Mouse (Mus musculus) olfactory bulb, adult 2 months (tissue): ENCODE results near the gene RPS10-NUDT3.

ENCODE experiments used
- CTCF ChIP-seq: fragments of 200-500 bp; IDR thresholded peaks from 2 replicates; pipeline ENCODE4 v1.5.1; 2012; ENCODE audit warnings: low read depth, mild to moderate bottlenecking, low read length, moderate library complexity; ENCODE audit not compliant: insufficient read depth
- POLR2A ChIP-seq: fragments of 200-500 bp; IDR thresholded peaks from 2 replicates; pipeline ENCODE4 v1.6.1; 2012; ENCODE audit warnings: mild to moderate bottlenecking, low read depth, low read length, moderate library complexity; ENCODE audit not compliant: insufficient read depth

DNA sequence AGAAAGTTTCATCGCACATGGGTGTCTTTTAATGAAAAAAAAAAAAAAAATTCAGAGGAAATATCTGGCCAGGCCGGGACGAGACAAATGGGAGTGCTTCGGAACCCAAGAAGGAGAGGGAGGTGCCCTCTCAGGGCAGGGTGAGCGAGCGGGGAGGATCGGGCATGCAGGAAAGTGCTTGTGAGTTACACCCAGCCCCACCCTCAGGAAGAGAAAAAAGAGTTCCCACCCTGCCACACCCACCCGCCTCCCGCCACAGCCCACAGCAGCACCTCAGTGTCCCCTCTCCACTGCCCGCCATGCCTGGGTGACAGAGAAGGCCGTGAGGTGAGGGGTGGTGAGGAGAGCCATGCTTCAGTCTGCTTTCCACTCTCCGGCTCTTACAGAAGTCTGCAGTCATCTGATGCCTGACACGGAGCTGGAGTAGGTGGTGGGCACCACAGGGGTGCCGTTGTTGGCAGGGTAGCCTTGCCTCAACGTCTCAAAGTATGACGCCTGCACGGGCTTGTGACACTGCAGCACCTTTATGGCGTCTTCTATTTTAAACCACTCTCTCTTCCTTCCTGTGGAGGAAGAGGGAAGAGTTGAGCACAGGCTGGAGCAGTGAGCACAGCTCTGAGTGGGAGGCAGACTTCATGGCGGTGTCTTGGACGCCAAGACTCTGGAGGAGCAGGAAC is 54.5 kb downstream of the RPS10-NUDT3 start:
- no peak for TF ChIP-seq CTCF
- TF ChIP-seq POLR2A: no peak
